Comparison of ENCODE assay signal across 12 mouse cellular contexts in the genomic region with DNA sequence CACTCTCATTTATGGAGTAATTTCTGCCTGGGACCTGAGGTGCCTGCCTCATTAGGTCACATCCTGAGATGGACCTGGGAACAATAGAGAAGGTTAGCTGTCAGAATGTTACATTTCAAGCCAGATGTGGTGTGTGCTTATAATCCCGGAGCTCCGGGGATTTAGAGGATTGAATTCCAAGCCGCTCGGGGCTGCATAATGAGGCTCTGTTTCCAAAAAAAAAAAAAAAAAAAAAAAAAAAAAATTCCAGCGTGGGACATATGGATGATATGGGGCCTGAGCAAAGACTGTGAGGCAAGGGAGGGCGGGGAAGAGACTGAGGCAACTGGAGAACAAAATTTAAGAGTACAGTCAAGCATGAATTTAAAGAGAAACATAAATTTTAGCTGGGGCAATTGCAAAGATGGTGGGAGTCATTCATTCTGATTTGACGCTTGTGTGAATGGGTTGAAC. TPM values are rescaled to one million over a fixed set of nuclear protein-coding genes. Genes with fewer than 3 reads are reported as not detected.
DNase-seq lines count a peak whose midpoint lies in the region; ATAC-seq lines count a peak whose summit lies in the region.
"Had no signal": no experiment of that assay in that cellular context is flagged by ENCODE, and none has a peak within 500 bp of the region (broad histone marks: within the 10 kb centered on the region; RNA-seq: fewer than 3 reads in every experiment).

No protein-coding gene starts in this region.

- H3K27me3 ChIP-seq in kidney, embryonic 15.5 days, result no peaks in the 10 kb centered on the region
- H3K27me3 ChIP-seq in hindbrain, embryonic 12.5 days, result no peaks in the 10 kb centered on the region
- H3K27me3 ChIP-seq: Patski had no signal

- H3K27ac ChIP-seq in kidney, embryonic 15.5 days, result peak overlapping the region; percentile 80
- H3K27ac ChIP-seq in hindbrain, embryonic 12.5 days, result peak overlapping the region; percentile 73

- peak; percentile 15 for ATAC-seq in kidney, embryonic 15.5 days (replicated peaks; ENCODE audit: low FRiP score)
- ATAC-seq in hindbrain, embryonic 12.5 days (ENCODE audit: low FRiP score), result no peak
- ATAC-seq: liver, postnatal 0 days; Patski had no signal

- WGBS in kidney, embryonic 15.5 days, result 11% methylated on average over 7 of the region's 7 CpGs
- 16% methylated on average over 7 of the region's 7 CpGs for WGBS in hindbrain, embryonic 12.5 days

- no peak overlapping the region for H3K9ac ChIP-seq in kidney, embryonic 15.5 days
- no peak overlapping the region for H3K9ac ChIP-seq in hindbrain, embryonic 12.5 days
- H3K9ac ChIP-seq: liver, postnatal 0 days had no signal

- H3K4me3 ChIP-seq in kidney, embryonic 15.5 days (replicated peaks), result no peak overlapping the region
- H3K4me3 ChIP-seq in hindbrain, embryonic 12.5 days, result no peak overlapping the region

- peak; percentile 72 for DNase-seq in embryo, embryonic 10.5 days (ENCODE audit: low spot score)
- DNase-seq in embryo, embryonic 10 days (ENCODE audit: low spot score), result no peak
- DNase-seq in kidney, adult 9 months, result no peak
- DNase-seq in neural tube, embryonic 10.5 days (ENCODE audit: extremely low spot score, low spot score), result peak; percentile 44
- DNase-seq in adrenal gland, postnatal 4 days (ENCODE audit: low spot score in 2 of 2), result no peak
- no peak for DNase-seq in gastrocnemius, adult 18-20 months (ENCODE audit: low spot score)
- DNase-seq: heart, postnatal 10 days; layer of hippocampus, adult 9-11 months; liver, postnatal 0 days had no signal

- peaks cover 8% of the 10 kb centered on the region for H3K36me3 ChIP-seq in kidney, embryonic 15.5 days
- no peaks in the 10 kb centered on the region for H3K36me3 ChIP-seq in hindbrain, embryonic 12.5 days

- H3K4me1 ChIP-seq in kidney, embryonic 15.5 days, result peaks cover 45% of the 10 kb centered on the region
- peaks cover 26% of the 10 kb centered on the region for H3K4me1 ChIP-seq in hindbrain, embryonic 12.5 days

- H3K4me2 ChIP-seq in kidney, embryonic 15.5 days, result peak overlapping the region; percentile 29
- H3K4me2 ChIP-seq in hindbrain, embryonic 12.5 days (replicated peaks), result no peak overlapping the region

- no peaks in the 10 kb centered on the region for H3K9me3 ChIP-seq in kidney, embryonic 15.5 days (replicated peaks)
- no peaks in the 10 kb centered on the region for H3K9me3 ChIP-seq in hindbrain, embryonic 12.5 days (replicated peaks)

RNA-seq across cellular contexts. Expression of a gene that starts 16.7 kb away (rescaled TPM):
- 57.3 and 61.0 TPM in 2 replicates for polyA plus RNA-seq in kidney, embryonic 15.5 days (2015; fragmentation: Nextera tagmentation; extraction: Ambion mirVana)
- 46.6 and 56.9 TPM in 2 replicates for polyA plus RNA-seq in hindbrain, embryonic 12.5 days (2016; fragmentation: Nextera tagmentation; extraction: Ambion mirVana)
- 10 to 100 TPM; 58.6 to 59.5 TPM for total RNA-seq in adrenal gland, postnatal 4 days (2021)
- total RNA-seq in gastrocnemius, adult 18-20 months (2021), result 10 to 100 TPM; 29.9 to 35.5 TPM

RNA-seq across cellular contexts. Expression of a gene that starts 38.5 kb away (rescaled TPM):
- 1.0 and 1.7 TPM in 2 replicates for polyA plus RNA-seq in kidney, embryonic 15.5 days (2015; fragmentation: Nextera tagmentation; extraction: Ambion mirVana)
- 3.5 and 5.2 TPM in 2 replicates for polyA plus RNA-seq in hindbrain, embryonic 12.5 days (2016; fragmentation: Nextera tagmentation; extraction: Ambion mirVana)
- total RNA-seq in adrenal gland, postnatal 4 days (2021), result 1 to 10 TPM; 6.9 to 7.6 TPM
- total RNA-seq in gastrocnemius, adult 18-20 months (2021), result not detected
- total RNA-seq: heart, postnatal 10 days had no signal
- polyA plus RNA-seq: Patski had no signal

RNA-seq across cellular contexts. Expression of a gene that starts 43.8 kb away (rescaled TPM):
- 10.6 and 12.2 TPM in 2 replicates for polyA plus RNA-seq in kidney, embryonic 15.5 days (2015; fragmentation: Nextera tagmentation; extraction: Ambion mirVana)
- 31.9 and 32.2 TPM in 2 replicates for polyA plus RNA-seq in hindbrain, embryonic 12.5 days (2016; fragmentation: Nextera tagmentation; extraction: Ambion mirVana)
- total RNA-seq in adrenal gland, postnatal 4 days (2021), result 10 to 100 TPM; 37.0 to 37.4 TPM
- 10 to 100 TPM; 59.6 to 65.3 TPM for total RNA-seq in gastrocnemius, adult 18-20 months (2021)

Comparison
In these comparisons a context has a peak if more than half of its experiments do, and no peak if none do; other contexts are left out.
1. DNase-seq: peak in embryo, embryonic 10.5 days (single experiment) and neural tube, embryonic 10.5 days (single experiment); none in embryo, embryonic 10 days (single experiment), kidney, adult 9 months (single experiment), adrenal gland, postnatal 4 days (0 of 2) and gastrocnemius, adult 18-20 months (single experiment).
2. RNA of a gene that starts 38.5 kb away (total RNA-seq): 6.9 to 7.6 TPM in adrenal gland, postnatal 4 days; not detected in gastrocnemius, adult 18-20 months; every median in the first group is over 4 times any median in the second.